ENCODE assay signal across 19 mouse cellular contexts in the genomic region with DNA sequence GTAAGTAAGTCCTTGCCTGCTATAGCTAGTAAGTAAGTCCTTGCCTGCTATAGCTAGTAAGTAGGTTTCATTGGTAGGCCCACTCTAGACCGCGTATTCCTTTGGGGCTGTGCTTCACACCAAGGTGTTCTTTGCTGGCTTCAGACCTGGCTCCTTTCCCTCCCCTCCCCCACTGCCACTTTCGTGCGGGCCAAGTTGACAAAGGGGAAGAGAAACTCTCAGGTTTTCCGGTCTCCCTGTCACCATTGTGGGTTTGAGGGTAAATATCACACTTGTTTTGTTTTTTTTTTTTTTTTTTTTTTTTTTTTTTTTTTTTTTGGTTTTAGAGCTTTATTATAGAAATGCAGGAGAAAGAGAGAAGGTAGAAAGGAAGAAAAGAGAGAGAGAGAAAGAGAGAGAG. TPM values are rescaled to one million over a fixed set of nuclear protein-coding genes. Genes with fewer than 3 reads are reported as not detected.
DNase-seq lines count a peak whose midpoint lies in the region; ATAC-seq and TF ChIP-seq lines count a peak whose summit lies in the region.
"Had no signal": no experiment of that assay in that cellular context is flagged by ENCODE, and none has a peak within 500 bp of the region (broad histone marks: within the 10 kb centered on the region; RNA-seq: fewer than 3 reads in every experiment).

No protein-coding gene starts in this region.

- ATAC-seq in monocyte, adult 5-6 weeks (replicated peaks; ENCODE audit: insufficient number of reproducible peaks, low FRiP score, low TSS enrichment, poor library complexity, severe bottlenecking): peak; percentile 37; the same call in 1 of the 2 replicates

- WGBS in thymus, adult 2 months: 29% methylated on average over 5 of the region's 5 CpGs

- TF ChIP-seq CTCF in thymus, adult 2 months (IDR thresholded peaks at IDR 0.05; ENCODE audit: borderline replicate concordance, control insufficient read depth, extremely low read depth, insufficient read depth, low read length, poor library complexity): no peak

- H3K4me3 ChIP-seq in thymus, adult 2 months (ENCODE audit: control insufficient read depth, insufficient read depth, low read length): no peak overlapping the region
- H3K4me3 ChIP-seq: forebrain, embryonic 12.5 days; hindbrain, embryonic 13.5 days; left cerebral cortex, adult 2 months; liver, embryonic 13.5 days; midbrain, embryonic 10.5 days; neural tube, embryonic 12.5 days had no signal

- H3K27me3 ChIP-seq in thymus, adult 2 months (ENCODE audit: control insufficient read depth, insufficient read depth, low read length): no peaks in the 10 kb centered on the region
- H3K27me3 ChIP-seq: forebrain, embryonic 12.5 days; neural tube, embryonic 12.5 days had no signal

- H3K4me1 ChIP-seq in thymus, adult 2 months (replicated peaks; ENCODE audit: control insufficient read depth, insufficient read depth, low read length): peaks cover 29% of the 10 kb centered on the region
- H3K4me1 ChIP-seq: forebrain, embryonic 12.5 days; neural tube, embryonic 12.5 days had no signal

- peak overlapping the region; percentile 78 for H3K27ac ChIP-seq in thymus, adult 2 months (ENCODE audit: control insufficient read depth, insufficient read depth, low read length)
- H3K27ac ChIP-seq: forebrain, embryonic 12.5 days; hindbrain, embryonic 13.5 days; kidney, postnatal 0 days; left cerebral cortex, adult 2 months; liver, embryonic 13.5 days; midbrain, embryonic 10.5 days; neural tube, embryonic 12.5 days had no signal

- TF ChIP-seq POLR2A in thymus, adult 2 months (IDR thresholded peaks at IDR 0.05; ENCODE audit: control insufficient read depth, extremely low read depth, insufficient read depth, low read length, poor library complexity): no peak

- peak; percentile 79 for DNase-seq in CD4-positive helper T cell, adult 2 months (ENCODE audit: low read depth, low spot score)
- peak; percentile 85 for DNase-seq in induced T-regulatory cell, adult 2 months (ENCODE audit: low read depth)
- DNase-seq in thymus, adult 2 months: peak; percentile 81
- DNase-seq in cerebellum, postnatal 14 days: no peak
- no peak for DNase-seq in cerebellum, postnatal 4 days (ENCODE audit: low spot score in 2 of 2)
- DNase-seq in c-Kit-positive CD71-positive TER-119-positive erythroid progenitor cells, embryonic 14.5 days (ENCODE audit: low spot score): no peak
- DNase-seq: cerebellum, adult 9-10 months; gastrocnemius, postnatal 14 days; liver, embryonic 13.5 days had no signal

- no peaks in the 10 kb centered on the region for H3K36me3 ChIP-seq in thymus, adult 2 months (ENCODE audit: control insufficient read depth, insufficient read depth, low read length)
- H3K36me3 ChIP-seq: forebrain, embryonic 12.5 days; hindbrain, embryonic 13.5 days; liver, embryonic 13.5 days; midbrain, embryonic 10.5 days; neural tube, embryonic 12.5 days had no signal

RNA-seq across cellular contexts. Expression of gene Dus2, which starts 1.4 kb away (rescaled TPM):
- 4.4 to 16.1 TPM (median 14.3 TPM) in 3 replicates for total RNA-seq in monocyte, adult 5-6 weeks (2017)
- polyA plus RNA-seq in thymus, adult 2 months (2012; rRNA removed): 19.8 and 22.3 TPM in 2 replicates

RNA-seq across cellular contexts. Expression of gene Dpep3, which starts 13.3 kb away (rescaled TPM):
- total RNA-seq in monocyte, adult 5-6 weeks (2017): 0.96 to 1.7 TPM (median 0.97 TPM) in 3 replicates
- 0.09 TPM in 1 of 2 replicates, not detected in the other for polyA plus RNA-seq in thymus, adult 2 months (2012; rRNA removed)
- total RNA-seq: gastrocnemius, postnatal 14 days; left cerebral cortex, adult 2 months had no signal
- polyA plus RNA-seq: embryonic facial prominence, embryonic 11.5 days; forebrain, embryonic 12.5 days; heart, embryonic 14.5 days; hindbrain, embryonic 13.5 days; kidney, postnatal 0 days; liver, embryonic 13.5 days; midbrain, embryonic 10.5 days; neural tube, embryonic 12.5 days; stomach, embryonic 16.5 days had no signal

RNA-seq across cellular contexts. Expression of gene Dpep2nb, which starts 13.3 kb away (rescaled TPM):
- total RNA-seq in monocyte, adult 5-6 weeks (2017): 1.2 to 2.1 TPM (median 1.3 TPM) in 3 replicates
- polyA plus RNA-seq in thymus, adult 2 months (2012; rRNA removed): not detected in 2 replicates
- total RNA-seq: gastrocnemius, postnatal 14 days; left cerebral cortex, adult 2 months had no signal
- polyA plus RNA-seq: embryonic facial prominence, embryonic 11.5 days; forebrain, embryonic 12.5 days; heart, embryonic 14.5 days; hindbrain, embryonic 13.5 days; kidney, postnatal 0 days; liver, embryonic 13.5 days; neural tube, embryonic 12.5 days; stomach, embryonic 16.5 days had no signal

RNA-seq across cellular contexts. Expression of gene Ddx28, which starts 19.2 kb away (rescaled TPM):
- 25.7 to 34.8 TPM (median 33.9 TPM) in 3 replicates for total RNA-seq in monocyte, adult 5-6 weeks (2017)
- polyA plus RNA-seq in thymus, adult 2 months (2012; rRNA removed): 16.7 and 20.3 TPM in 2 replicates

RNA-seq across cellular contexts. Expression of gene Slc12a4, which starts 26.6 kb away (rescaled TPM):
- 2.7 to 13.5 TPM (median 8.1 TPM) in 3 replicates for total RNA-seq in monocyte, adult 5-6 weeks (2017)
- 69.3 TPM in 2 replicates for polyA plus RNA-seq in thymus, adult 2 months (2012; rRNA removed)

Comparison
In these comparisons a context has a peak if more than half of its experiments do, and no peak if none do; other contexts are left out.
1. DNase-seq: peak in CD4-positive helper T cell, adult 2 months (single experiment), induced T-regulatory cell, adult 2 months (single experiment) and thymus, adult 2 months (single experiment); none in cerebellum, postnatal 14 days (0 of 2), cerebellum, postnatal 4 days (0 of 2) and c-Kit-positive CD71-positive TER-119-positive erythroid progenitor cells, embryonic 14.5 days (single experiment).